Mouse (Mus musculus) cerebellum, adult 2 months (tissue): ENCODE results near the gene Ncoa5.

Experiments used
- CTCF ChIP-seq: fragments of 200-500 bp; IDR thresholded peaks from 2 replicates; pipeline ENCODE4 v1.5.1; 2011; ENCODE audit warnings: low read depth, mild to moderate bottlenecking, control low read depth, low read length, moderate library complexity, borderline replicate concordance; ENCODE audit not compliant: insufficient read depth
- POLR2A ChIP-seq: fragments of 200-500 bp; IDR thresholded peaks from 2 replicates; pipeline ENCODE4 v1.6.1; 2011; ENCODE audit warnings: low read length, control low read depth, borderline replicate concordance; ENCODE audit not compliant: insufficient read depth

GRCm38 (mm10) chr2:165064489-165064888 is 29.8 kb upstream of the Ncoa5 start:
- no peak for TF ChIP-seq CTCF
- TF ChIP-seq POLR2A: no peak
